Mouse (Mus musculus) fat pad, adult 2 months (tissue): ENCODE results near the gene Gm7271.
A peak's percentile ranks its signal among the peaks of the same experiment; 100 is the strongest.

ENCODE experiments used
- DNase-seq: peaks from one replicate; pipeline ENCODE4 v3.0.0-alpha.2; 2011; ENCODE audit warnings: low read depth, low spot score; ENCODE audit errors: extremely low read depth

Gene Gm7271

DNA sequence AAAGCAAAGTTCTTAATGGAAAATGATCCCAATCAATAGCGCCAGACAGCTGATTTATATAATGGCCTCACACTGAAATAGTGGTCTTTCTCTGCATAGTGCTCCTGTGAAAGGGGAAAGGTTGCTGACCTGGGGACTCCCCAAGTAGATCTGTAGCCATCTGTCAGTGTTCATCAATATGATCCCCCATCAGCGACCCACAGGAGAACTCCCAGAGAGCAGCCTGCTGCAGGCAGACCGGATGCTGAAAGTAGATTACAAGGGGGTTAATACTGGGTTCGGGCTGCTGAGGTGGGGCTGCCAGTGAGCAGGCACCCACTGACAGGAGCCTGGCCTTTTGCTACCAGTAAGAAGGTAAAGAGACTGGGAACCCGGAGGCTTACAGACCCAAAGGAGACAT lies at the start of gene Gm7271:
TSS of gene Gm7271 (plus strand) at position 230 of the 400 bp plus-strand sequence.
- DNase-seq: no peak

DNA sequence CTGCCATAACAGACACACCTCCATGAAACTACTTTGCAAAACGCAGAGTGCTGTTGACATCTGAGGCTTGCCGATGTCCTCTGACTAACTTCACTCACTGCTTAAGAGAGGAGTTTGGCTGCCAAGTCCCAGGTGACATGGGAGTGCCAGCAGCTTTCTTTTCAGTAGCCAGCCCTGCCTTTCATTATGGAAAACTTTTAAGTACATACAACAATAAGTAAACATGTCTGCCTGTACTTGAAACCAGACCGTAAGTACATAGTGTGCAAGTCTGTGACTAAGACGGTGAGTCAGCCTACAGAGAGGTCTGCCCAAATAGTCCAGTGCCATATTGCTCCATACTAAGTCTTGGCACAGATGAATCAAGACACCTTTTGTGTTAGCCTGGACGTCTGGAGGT lies 46.7 kb upstream of the Gm7271 start:
- DNase-seq: peak; percentile 59

DNA sequence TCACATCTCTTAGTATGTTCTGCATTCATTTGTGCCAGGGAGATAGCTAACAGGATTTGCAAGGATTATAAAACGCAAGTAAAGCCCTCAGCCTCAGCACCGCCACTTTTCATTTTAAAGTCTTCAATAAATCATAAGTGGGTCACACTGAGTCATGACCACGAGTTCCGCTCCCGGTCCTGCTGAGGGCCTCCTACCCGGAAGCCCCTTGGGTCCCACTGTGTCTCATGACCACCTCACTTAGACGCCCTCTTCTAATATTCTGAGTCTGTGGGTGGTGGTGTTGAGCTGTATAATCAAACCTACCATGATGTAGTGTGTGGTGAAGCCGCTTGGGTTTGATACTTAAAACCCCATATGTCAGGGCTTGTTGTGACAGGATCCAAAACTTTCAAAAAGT lies 46.1 kb upstream of the Gm7271 start:
- no peak for DNase-seq

DNA sequence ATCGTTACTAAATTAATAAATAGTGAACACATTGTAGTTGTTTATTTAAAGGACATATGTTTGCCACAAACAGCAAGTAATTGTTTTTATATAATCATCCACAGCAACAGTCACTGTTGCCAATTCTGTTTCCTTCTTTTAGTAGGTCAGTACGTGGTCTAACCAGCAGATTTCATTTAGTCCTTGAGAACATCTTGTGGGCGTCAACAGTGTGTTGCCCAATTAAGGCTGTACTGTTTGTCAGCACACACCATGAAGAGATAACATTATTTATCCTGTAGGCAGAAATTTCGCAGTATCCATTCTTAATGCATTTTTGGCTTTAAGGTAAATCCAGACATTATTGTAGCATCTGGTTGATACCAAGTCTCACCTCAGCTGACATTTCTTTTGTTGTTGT lies 42.4 kb upstream of the Gm7271 start:
- no peak for DNase-seq

DNA sequence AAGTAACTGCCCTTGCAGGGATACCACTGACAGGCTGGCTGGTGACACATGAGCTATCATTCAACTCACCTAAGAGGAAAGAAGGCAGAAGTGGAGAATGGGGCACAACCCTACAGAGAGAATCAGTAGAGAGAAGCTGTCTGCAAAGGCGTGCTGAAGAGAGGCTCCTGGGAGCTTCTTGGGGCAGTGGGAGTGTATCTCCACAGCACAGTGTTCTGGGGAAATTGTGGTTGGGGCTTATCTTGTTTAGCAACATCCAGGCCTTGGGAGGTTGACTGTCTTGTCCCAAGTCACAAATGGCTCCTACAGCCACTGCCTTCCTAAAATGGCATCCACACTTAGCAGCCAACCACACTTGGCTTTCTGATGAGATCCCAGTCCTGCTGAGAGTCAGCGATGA lies 8.9 kb upstream of the Gm7271 start:
- no peak for DNase-seq

DNA sequence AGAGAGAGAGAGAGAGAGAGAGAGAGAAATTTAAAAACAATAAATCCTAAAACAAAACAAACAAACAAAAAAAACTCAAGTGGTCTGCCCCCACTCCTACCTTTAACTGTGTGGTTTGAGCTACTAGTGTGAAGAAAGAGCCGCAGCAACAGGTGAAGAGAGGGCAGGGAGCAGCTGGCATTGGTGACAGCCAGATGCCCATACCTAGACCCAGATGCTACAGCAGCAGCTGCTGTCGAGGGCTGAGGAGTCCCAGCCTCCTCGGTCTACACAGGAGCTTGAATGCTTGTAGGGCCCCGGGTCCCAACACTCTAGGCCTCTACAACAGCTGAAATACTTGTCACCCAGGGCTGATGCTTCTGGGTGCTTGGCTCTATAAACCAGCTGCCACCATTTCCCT lies 7.0 kb upstream of the Gm7271 start:
- no peak for DNase-seq

DNA sequence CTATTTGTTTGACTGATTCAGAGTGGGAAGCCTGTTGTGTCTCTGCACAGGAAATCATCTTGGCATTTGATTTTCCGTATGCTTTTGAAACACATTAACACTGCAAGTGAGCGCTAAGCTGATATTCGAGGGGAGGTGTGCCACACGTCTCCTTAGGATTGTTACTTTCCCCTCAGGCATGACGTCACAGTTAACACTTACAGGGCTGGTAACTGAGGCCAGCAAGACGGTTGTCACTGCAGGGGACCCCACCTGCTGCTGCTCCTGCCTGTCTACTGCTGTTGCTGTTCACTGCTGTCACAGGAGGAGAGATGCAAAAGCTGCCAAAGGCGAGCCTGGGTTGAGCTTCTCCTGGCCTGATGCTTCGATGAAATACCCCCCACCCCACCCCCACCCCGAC lies 6.1 kb upstream of the Gm7271 start:
- DNase-seq: no peak

DNA sequence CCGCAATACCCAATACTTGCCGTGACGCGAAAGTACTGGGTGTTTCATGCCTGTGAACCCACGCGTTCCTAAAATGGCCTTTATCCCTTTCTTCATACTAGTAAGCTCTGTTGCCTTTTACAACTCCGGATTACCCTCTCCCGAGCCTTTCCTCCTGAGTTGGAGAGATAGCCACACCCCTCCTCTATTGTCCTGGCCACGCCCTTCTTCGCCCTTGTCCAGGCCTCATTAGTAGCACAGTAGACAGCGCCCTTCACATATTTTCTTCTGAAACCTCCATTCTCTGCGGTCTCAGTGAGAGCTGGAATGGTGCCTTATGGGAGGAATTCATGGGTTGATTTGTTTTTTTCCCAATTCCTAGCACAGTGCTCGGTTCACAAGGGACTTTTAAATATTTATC lies 11.3 kb downstream of the Gm7271 start:
- no peak for DNase-seq

DNA sequence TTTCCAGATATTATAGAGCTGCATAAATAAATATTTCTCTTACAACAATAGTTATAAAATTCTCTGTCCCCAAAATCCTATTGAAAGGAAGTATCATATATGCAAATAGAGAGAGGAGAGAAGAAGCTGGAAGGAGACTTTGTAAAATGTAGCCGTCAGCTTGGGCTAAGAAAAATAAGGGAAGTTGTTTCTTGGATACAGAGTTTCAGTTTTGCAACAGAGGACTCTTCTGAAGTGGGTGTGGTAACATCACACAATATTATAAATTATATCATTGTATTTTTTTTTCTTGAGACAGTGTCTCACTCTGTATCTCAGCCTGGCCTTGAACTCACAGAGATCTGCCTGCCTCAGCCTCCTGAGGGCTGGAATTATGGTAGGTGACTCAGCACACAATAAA lies 38.6 kb downstream of the Gm7271 start:
- DNase-seq: no peak

DNA sequence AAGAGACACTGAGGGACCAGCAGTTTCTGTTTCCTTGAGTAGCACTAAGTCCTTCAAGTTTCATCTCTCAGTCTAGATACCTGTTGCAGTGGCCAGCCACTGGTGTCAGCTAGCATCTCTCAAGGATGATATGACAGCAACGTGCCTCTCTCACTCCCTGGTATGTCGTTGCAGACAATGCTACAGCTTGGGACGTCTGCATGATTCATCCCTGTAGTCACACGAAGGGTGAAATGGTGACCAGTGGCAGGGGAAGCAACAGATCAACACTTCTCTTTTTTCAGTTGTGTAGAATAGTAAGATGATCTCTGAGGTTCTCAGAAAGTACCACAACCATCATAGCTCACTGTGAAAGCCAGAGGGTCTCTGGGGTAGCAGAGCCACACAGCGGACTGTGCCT lies 40.8 kb downstream of the Gm7271 start:
- no peak for DNase-seq

DNA sequence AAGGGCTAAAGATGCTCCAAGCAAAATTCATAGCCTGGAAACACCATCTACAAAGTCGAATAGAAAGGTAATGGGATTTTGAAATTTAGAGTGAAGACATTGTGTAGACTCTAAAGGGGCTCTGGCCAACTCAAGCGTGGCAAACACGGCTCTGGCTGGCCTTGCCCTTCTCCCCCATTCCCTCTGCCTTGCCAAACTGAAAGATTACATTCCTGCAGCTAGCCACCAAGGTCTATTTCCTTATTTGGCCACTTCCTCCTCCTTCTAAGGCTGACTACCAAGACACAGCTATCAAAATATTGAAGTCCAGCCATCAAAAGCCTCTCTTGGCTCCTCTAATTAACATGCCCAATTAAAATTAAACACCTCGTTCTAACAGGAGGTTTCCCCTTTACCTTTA lies 41.2 kb downstream of the Gm7271 start:
- no peak for DNase-seq

DNA sequence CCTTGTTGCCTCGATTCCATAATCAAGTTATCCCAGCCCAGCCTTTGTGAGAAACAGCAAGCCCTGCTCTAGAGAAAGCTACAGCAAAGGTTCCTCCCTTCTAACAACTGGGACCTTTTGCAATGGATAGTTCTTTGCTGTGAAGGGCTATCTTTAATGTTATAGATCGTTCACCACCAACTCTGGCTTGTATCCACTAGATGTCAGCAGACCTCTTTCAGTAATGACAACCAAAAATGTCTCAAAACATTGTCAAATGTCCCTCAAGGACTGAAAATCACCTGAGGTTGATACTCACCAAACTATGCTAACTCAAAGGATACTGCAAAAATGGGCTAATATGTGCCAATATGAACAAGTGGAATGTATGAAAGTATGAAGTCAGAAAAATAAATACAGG lies 42.0 kb downstream of the Gm7271 start:
- DNase-seq: no peak

DNA sequence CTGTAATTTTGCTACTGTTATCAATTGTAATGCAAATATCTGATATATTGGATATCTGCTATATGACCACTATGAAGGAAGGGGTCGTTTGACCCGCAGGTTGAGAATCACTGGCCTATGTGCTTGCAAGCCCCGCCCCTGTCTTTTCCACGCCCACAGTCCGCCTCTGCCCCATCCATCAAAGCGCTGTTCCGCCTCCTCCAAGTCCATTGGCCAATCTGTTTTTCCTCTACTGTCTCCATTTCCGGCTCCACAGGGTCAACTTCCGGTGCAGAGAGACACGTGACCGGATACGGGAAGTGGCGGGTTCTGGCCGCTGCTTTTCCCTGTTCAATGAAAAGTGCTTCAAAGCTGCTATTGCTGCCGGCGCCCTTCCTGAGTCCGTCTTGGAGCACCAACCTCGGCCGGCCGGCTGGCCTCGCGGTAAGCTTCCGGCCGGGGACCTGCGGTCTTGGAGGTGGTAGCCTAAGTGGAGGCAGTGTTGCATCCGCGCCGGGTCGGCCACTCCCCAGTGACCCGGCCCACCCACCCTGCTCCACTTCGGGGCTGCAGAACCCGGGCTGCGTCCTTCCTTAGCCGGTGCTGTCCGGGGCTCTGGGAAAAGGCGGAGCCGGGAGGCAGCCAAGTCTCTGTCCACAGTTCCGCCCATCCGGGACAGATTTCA lies 45.3 kb downstream of the Gm7271 start, which contains the start of gene Exoc1:
TSS of gene Exoc1 (plus strand) at position 272 of the 664 bp plus-strand sequence.
- DNase-seq: peak; percentile 58

DNA sequence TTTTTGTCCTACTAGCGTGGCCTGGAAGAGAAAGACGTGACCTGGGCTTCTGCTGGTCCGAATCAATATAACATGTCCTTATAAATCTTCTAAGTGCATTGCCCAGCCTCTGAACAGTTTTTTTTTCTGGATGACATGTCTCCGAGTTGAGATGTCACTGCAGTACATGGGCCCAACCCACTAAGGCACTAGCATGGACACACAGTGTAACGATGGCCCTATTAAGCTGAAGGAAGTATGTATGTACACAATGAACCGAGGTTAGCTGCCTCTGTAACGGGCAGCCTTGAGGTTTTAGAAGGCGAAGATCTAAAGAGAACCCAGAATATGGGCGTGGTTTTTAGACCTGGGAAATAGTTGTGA lies 45.8 kb downstream of the Gm7271 start:
- DNase-seq: no peak

DNA sequence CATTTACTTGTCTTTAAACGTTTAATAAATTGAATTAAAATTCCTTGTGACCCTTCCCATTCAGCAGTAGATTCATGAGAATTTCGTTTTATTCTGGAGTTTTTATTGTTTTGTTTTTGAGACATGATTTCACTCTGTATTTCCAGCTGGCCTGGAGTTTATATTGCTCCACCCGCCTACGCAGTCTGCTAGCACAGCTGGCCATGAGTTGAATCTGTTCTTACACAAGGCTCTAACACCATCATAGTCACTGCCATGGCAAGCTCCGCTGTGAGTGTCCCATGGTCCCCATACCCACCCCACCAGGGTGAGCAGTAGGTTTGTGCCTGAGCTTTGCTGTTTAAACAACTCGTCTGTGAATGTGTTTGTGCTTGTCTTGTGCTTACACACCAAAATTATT lies 49.3 kb downstream of the Gm7271 start:
- DNase-seq: no peak

DNA sequence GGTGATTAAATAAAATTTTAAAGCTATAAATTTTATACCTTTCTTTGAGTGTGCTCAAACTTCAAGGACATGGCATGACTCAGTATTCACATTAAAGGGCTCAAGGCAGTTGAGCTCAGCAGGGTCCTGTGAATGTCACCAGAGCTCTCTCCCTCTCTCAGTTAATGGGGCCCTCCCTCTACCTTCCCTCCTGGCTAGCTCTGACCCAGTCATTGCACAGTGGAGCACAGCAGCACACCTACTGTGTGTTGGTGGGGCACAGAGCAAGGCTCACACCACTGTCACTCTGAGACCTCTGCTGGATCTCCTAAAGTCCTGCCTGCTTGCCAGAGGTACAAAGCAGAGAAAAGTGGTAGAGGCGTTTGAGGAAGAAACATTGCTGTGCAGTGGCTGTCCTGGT lies 52.4 kb downstream of the Gm7271 start:
- DNase-seq: no peak

DNA sequence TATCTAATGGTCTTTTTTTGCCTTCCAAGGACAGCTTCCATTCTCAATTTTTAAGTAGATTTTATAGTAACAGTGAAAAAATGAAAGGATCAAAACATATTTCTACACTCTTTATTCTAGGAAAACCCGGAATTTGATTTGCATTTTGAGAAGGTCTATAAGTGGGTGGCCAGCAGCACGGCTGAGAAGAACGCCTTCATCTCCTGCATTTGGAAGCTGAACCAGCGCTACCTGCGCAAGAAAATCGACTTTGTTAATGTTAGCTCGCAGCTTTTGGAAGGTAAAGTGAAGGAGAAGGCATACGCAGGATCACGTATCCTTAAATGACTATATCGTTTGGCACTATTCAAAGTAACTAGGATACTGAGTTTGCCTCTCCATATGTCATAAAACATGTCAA lies 53.7 kb downstream of the Gm7271 start:
- no peak for DNase-seq

DNA sequence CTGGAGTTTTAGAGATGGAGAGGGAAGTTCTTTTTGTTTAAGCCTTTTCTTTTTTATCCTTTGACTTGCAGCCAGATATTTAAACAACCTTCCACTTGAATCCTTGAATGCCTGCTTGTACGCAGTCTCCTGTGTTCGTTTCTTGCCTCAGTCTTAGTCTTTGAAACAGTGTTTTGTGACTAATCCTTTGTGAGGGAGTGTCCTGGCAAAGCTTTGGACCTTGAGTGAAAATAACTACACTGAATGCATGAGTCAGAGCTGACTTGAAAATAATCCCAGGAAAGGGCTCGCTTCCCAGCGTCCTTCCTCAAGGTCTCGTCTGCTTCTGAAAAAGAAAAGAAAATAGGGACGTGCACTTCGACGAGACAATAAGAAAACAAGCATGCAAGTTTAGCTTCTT lies 56.3 kb downstream of the Gm7271 start:
- peak; percentile 30 for DNase-seq

DNA sequence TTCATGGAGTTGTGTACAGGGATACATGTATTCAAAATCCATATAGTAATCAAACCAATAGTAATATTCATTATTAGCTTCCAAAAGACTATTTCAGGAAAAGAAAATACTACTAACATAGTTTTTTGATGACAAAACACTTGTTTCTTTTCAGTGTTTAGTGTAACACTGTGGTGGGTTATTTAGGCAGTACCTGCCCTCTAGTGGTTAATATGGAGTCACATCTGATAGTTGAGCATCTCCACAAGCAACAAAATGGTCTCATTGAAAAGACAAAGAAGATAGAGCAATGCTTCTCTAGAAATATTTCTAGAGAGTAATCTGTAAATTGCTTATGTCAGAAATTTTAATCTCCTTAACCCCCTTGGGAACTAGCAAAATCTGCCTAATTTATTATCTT lies 57.0 kb downstream of the Gm7271 start:
- no peak for DNase-seq

DNA sequence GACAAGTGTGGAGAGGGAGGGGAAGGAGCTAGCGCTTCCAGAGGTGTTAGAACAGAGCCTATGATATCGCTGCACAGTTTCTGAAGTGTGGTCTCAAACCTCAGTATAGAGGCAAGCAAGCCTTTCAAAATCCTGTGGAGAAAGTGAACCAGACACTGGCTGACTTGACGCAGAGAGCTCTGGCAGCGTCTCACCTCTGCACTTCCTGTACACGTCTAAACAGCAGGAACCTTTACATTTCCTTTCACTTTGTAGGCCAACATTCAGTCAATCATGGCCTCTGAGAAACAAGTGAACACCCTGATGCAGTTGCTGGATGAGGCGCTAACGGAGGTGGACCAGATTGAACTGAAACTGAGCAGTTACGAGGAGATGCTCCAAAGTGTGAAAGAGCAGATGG lies 59.4 kb downstream of the Gm7271 start:
- DNase-seq: no peak

DNA sequence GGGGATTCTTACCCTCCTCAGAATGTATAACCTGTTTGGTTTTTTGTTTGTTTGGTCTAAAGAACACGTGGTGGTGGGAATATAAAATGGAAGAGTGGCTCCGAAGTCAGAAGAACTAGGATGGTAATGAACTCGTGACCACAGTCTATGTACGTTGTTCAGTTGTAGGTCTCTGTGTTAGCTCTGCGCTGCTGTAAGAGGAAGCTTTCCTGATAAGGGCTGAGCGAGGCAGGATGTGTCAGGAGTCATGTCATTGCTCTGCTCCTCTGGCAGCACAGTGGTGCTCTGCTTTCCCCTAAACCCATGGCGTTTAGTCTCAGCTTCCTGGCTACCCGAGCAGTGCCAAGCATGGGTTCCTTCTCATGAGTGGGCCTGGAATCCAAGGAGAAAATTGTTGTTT lies 66.6 kb downstream of the Gm7271 start:
- no peak for DNase-seq

DNA sequence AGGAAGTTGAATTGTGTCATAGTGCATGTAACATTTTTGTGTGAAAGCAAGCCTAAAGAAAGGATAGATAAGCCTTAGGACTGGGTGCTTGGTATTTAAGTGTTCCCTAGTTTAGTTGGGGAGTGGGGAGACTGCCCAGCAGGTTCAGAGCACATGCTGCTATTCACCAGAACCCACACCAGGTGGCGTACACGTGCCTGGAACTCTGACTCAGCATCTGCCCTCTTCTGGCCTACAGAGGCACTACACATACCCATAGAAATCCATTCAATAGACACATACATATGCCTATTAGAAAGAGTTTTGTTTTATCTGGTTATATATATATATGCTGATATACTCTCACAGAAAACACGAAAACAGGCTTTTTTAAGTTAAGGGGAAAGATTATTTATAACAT lies 81.5 kb downstream of the Gm7271 start:
- DNase-seq: no peak
